8 mouse cellular contexts compared by ENCODE assay signal in the genomic region with DNA sequence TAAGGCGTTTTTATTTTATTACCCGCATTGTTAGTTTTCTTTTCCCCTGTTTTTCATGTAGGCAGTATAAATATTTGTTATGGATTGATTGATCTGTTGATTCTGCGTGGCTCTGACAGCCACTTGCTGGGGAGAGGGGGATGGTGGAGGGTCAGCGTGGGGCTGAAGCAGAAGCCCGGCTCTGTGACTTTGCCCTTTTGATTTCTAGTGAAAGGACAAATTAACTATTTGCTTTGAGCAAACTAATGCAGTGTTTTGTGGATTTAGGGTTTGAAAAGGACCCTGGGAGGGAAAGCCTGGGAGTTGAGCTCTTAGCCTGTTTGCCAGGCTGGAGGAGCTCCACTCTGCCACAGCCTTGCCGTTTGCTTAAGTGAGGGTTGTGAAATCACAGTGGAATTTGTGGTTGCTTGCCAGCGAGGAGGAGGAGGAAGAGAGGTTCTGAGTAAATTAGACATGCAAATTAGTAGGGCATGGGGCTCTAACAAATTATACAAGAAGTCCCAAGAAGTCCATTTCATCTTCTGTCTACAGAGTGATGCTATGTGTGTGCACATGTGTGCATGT.
A peak's percentile ranks its signal among the peaks of the same experiment; 100 is the strongest.
DNase-seq lines count a peak whose midpoint lies in the region; ATAC-seq lines count a peak whose summit lies in the region.

No protein-coding gene starts in this region.

- peak overlapping the region; percentile 26; the same call in 1 of the 2 replicates for H3K4me2 ChIP-seq in heart, embryonic 16.5 days (ENCODE audit: low read depth, low read length)
- H3K4me2 ChIP-seq in lung, embryonic 15.5 days: peak overlapping the region; percentile 34

- no peak overlapping the region for H3K4me3 ChIP-seq in heart, embryonic 16.5 days (ENCODE audit: low read length)
- no peak overlapping the region for H3K4me3 ChIP-seq in lung, embryonic 15.5 days

- intact Hi-C loops in heart, postnatal 10 days (cut with DNase I): loop anchor here (2.0 to 5.0 kb wide), 2 partner anchors 191 to 976 kb away; partner anchors contain the start of gene Irx5

- ATAC-seq in heart, embryonic 16.5 days (replicated peaks; ENCODE audit: extremely low read depth, insufficient read depth, low FRiP score): no peak
- ATAC-seq in lung, embryonic 15.5 days (ENCODE audit: borderline replicate concordance, extremely low read depth, low FRiP score, low TSS enrichment): peak; percentile 68; the same call in 1 of the 2 replicates
- no peak for ATAC-seq in erythroid progenitor cell, adult 5-6 weeks (replicated peaks; ENCODE audit: low FRiP score, poor library complexity, severe bottlenecking)
- no peak for ATAC-seq in inflammation-experienced regulatory T-cells, adult 6 months

- no peaks in the 10 kb centered on the region for H3K36me3 ChIP-seq in heart, embryonic 16.5 days (ENCODE audit: control insufficient read depth, insufficient read depth)
- no peaks in the 10 kb centered on the region for H3K36me3 ChIP-seq in lung, embryonic 15.5 days

- no peak overlapping the region for H3K9ac ChIP-seq in heart, embryonic 16.5 days (ENCODE audit: low read length)
- H3K9ac ChIP-seq in lung, embryonic 15.5 days: no peak overlapping the region

- no peaks in the 10 kb centered on the region for H3K27me3 ChIP-seq in heart, embryonic 16.5 days (ENCODE audit: control insufficient read depth, insufficient read depth, low read length)
- H3K27me3 ChIP-seq in lung, embryonic 15.5 days: no peaks in the 10 kb centered on the region

- WGBS in heart, embryonic 16.5 days: 34% methylated on average over 7 of the region's 7 CpGs
- WGBS in lung, embryonic 15.5 days: 12% methylated on average over 7 of the region's 7 CpGs

- H3K27ac ChIP-seq in heart, embryonic 16.5 days (ENCODE audit: low read length): peak overlapping the region; percentile 22; the same call in 1 of the 2 replicates
- H3K27ac ChIP-seq in lung, embryonic 15.5 days: peak overlapping the region; percentile 80

- H3K9me3 ChIP-seq in heart, embryonic 16.5 days (replicated peaks; ENCODE audit: control insufficient read depth, low read length): no peaks in the 10 kb centered on the region
- H3K9me3 ChIP-seq in lung, embryonic 15.5 days: no peaks in the 10 kb centered on the region

- H3K4me1 ChIP-seq in heart, embryonic 16.5 days (ENCODE audit: control insufficient read depth, insufficient read depth, low read length): peaks cover 37% of the 10 kb centered on the region
- H3K4me1 ChIP-seq in lung, embryonic 15.5 days: peaks cover 67% of the 10 kb centered on the region

- DNase-seq in heart, adult 18-20 months: peak; percentile 59 to 70
- DNase-seq in heart, postnatal 10 days: no peak
- peak; percentile 60 for DNase-seq in adrenal gland, postnatal 10 days
- no peak for DNase-seq in c-Kit-positive CD71-positive TER-119-positive erythroid progenitor cells, embryonic 14.5 days (ENCODE audit: low spot score)

Comparison
In these comparisons a context has a peak if more than half of its experiments do, and no peak if none do; other contexts are left out.
1. DNase-seq: peak in heart, adult 18-20 months (2 of 2) and adrenal gland, postnatal 10 days (single experiment); none in heart, postnatal 10 days (0 of 2) and c-Kit-positive CD71-positive TER-119-positive erythroid progenitor cells, embryonic 14.5 days (single experiment).